Mouse (Mus musculus) hindbrain, postnatal 0 days (tissue): Measurements from ENCODE around the gene Srrm1. TPM values are rescaled to one million over a fixed set of nuclear protein-coding genes. Genes with fewer than 3 reads are reported as not detected.

ENCODE experiments used
- ATAC-seq: fragments of 200-750 bp; cut with Nextera tagmentation; 2 replicates; pipeline ENCODE4 v1.8.0; 2017; ENCODE audit warnings: mild to moderate bottlenecking, moderate TSS enrichment, moderate library complexity
- DNase-seq: peaks from one replicate; pipeline ENCODE4 v3.0.0-alpha.2; 2015; ENCODE audit warnings: low spot score
- H3K27ac ChIP-seq: fragments of 300-500 bp; sonication (generic); 2 replicates; pipeline ENCODE4 v1.5.1; 2014; ENCODE audit warnings: mild to moderate bottlenecking
- H3K27me3 ChIP-seq: fragments of 300-500 bp; sonication (generic); 2 replicates; pipeline ENCODE4 v1.6.1; 2014; ENCODE audit warnings: low read length, mixed read lengths; ENCODE audit not compliant: insufficient read depth
- H3K36me3 ChIP-seq: fragments of 300-500 bp; sonication (generic); 2 replicates; pipeline ENCODE4 v1.6.1; 2014; ENCODE audit warnings: low read length, mixed read lengths; ENCODE audit not compliant: insufficient read depth
- H3K4me1 ChIP-seq: fragments of 300-500 bp; sonication (generic); 2 replicates; pipeline ENCODE4 v1.6.1; 2014; ENCODE audit warnings: antibody characterized with exemption, low read length, mixed read lengths; ENCODE audit not compliant: insufficient read depth
- H3K4me2 ChIP-seq: fragments of 300-500 bp; sonication (generic); 2 replicates; pipeline ENCODE4 v1.6.1; 2014; ENCODE audit warnings: low read depth, mild to moderate bottlenecking, low read length, moderate library complexity, mixed read lengths
- H3K4me3 ChIP-seq: fragments of 300-500 bp; sonication (generic); 2 replicates; pipeline ENCODE4 v1.5.1; 2014; ENCODE audit warnings: low read length
- H3K9ac ChIP-seq: fragments of 300-500 bp; sonication (generic); replicated peaks from 2 replicates; pipeline ENCODE4 v1.6.1; 2014; ENCODE audit warnings: mild to moderate bottlenecking, low read length, moderate library complexity, mixed read lengths
- H3K9me3 ChIP-seq: fragments of 300-500 bp; sonication (generic); 2 replicates; pipeline ENCODE4 v1.6.1; 2016; ENCODE audit warnings: low read length, mixed read lengths
- CTCF ChIP-seq: IDR thresholded peaks from 2 replicates; pipeline ENCODE4 v1.5.1; 2016; ENCODE audit warnings: antibody characterized with exemption, control low read depth, low read depth
- WGBS: fragments of 180-500 bp; shearing (Covaris S2); extraction: QIAGEN DNeasy Blood & Tissue Kit; methylation state at CpG from one replicate; pipeline ENCODE4 v1.1.7; 2014; 5-methylcytosine and 5-hydroxymethylcytosine counted together
- polyA plus RNA-seq: library from polyadenylated mRNA; unstranded; fragments of >200 nt; fragmentation: Nextera tagmentation; extraction: Ambion mirVana; gene quantifications from 2 replicates; pipeline ENCODE4 v1.2.1, GENCODE M21; 2015
- total RNA-seq: library from RNA; depleted of rRNA; stranded (reverse); fragments of >200 nt; gene quantifications from 2 replicates; pipeline ENCODE4 v1.2.3, GENCODE M21; 2014

Gene Srrm1
- total and polyA plus RNA-seq, 2 experiments from 2014 or later: 21.2 to 173 TPM

DNA sequence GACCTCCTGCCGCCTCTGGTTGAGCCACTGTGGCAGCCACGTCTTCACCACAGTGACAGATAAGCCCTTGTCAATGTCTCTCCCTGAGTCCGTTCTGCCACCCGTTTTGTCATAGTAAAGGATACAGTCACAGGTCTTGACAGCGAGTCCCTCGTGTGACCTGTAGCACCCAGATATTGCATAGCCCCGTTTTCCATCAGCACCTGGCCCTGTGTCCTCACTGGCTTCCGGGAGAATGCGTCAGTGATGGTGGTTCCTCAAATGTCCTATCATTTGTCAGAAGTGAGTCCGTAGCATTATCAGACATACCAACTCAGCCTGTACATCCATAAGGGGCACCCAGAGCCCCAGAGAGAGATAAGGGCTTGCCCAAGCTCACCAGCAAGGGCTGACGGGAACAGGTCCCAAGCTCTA, 38.7 kb downstream of the Srrm1 start:
- Histone ChIP-seq H3K4me1 (no peaks in the 10 kb centered on the region), H3K27ac (no peak overlapping the region), H3K36me3 (peaks cover 9% of the 10 kb centered on the region; the same call in 1 of the 2 replicates), H3K4me3 (no peak overlapping the region), H3K27me3 (no peaks in the 10 kb centered on the region), H3K9me3 (no peaks in the 10 kb centered on the region), H3K9ac (no peak overlapping the region), H3K4me2 (no peak overlapping the region)
- no peak for TF ChIP-seq CTCF
- ATAC-seq (no peak), DNase-seq (no peak)
- 86% methylated on average over 11 of the region's 11 CpGs for WGBS

DNA sequence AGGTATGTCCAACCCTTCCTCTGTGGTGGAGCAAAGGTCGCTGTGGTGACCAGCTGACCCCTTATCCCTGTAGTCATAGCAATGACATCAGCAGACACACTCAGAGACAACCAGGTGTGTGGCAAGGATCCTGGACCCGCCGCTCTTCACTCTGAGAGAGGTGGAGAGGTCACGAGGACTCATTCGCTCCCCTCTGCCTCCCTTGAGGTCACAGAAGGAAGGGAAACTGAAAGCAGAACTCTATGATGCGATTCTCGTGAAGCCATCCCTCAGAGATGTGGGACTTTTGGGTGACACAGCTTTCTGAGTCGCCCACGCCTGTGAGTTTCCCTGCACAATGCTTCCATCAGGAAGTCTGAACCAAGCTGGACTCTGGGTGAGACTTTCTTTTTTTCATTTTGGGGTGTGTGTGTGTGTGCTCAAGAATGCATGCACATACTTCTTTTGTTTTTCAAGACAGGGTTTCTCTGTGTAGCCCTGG, 39.3 kb downstream of the Srrm1 start:
- no peaks in the 10 kb centered on the region for H3K27me3 ChIP-seq
- H3K36me3 ChIP-seq: peaks cover 9% of the 10 kb centered on the region; the same call in 1 of the 2 replicates
- TF ChIP-seq CTCF: no peak
- no peaks in the 10 kb centered on the region for H3K4me1 ChIP-seq
- no peak overlapping the region for H3K4me3 ChIP-seq
- ATAC-seq (no peak), DNase-seq (no peak)
- H3K9me3 ChIP-seq: no peaks in the 10 kb centered on the region
- H3K4me2 ChIP-seq: no peak overlapping the region
- no peak overlapping the region for H3K9ac ChIP-seq
- 82% methylated on average over 9 of the region's 9 CpGs for WGBS
- no peak overlapping the region for H3K27ac ChIP-seq

DNA sequence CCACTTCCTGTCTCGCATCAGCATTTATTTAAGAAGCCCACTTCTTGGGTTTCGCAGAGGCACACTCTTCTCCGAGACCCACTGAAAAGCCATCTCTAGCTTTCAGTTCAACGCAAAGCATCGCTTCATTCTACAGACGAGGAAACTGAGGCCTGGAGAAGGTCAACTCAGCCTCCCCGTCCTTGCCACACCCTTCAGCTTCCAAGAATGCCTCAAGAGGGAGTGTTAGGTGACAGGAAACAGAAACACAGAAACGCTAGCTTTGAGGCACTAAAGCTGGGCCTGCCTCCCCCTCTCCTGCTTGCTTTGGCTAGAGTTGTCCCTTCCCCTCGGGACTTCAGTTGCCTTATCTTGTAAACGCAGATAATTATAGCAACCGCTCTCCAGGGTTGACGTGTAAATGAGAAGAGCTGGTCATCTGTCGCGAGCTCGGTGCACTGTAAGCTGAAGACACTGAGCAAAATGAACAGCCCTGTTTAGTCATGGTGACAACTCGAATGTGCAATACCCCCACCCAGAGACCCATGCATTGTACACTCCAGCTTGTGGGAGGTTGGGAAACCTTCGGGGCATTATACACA, 39.9 kb downstream of the Srrm1 start:
- Histone ChIP-seq H3K4me3 (no peak overlapping the region), H3K36me3 (peaks cover 4% of the 10 kb centered on the region; the same call in 1 of the 2 replicates), H3K9ac (no peak overlapping the region), H3K4me1 (no peaks in the 10 kb centered on the region), H3K9me3 (no peaks in the 10 kb centered on the region), H3K27ac (no peak overlapping the region), H3K4me2 (no peak overlapping the region), H3K27me3 (no peaks in the 10 kb centered on the region)
- no peak for DNase-seq
- 58% methylated on average over 17 of the region's 17 CpGs for WGBS
- ATAC-seq: no peak
- no peak for TF ChIP-seq CTCF

DNA sequence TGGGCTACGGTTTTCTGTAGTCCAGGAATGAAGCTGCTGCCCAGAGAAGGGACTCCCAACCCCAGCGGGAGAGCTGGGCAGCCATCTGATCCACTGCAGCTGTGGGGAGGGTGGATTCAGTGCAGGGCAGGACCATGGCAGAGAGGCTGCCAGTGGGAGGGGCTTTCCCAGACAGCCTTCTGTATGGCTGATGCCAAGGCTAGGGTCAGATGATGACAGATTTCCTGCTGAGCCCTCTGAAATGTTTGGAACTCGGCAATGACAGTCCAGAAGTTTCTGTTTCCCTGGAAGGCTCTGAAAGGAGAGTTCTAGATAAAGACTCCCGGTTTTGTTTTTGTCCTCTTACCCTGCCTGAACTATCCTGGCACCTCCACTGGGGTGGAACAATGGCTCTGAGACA, 40.4 kb downstream of the Srrm1 start:
- DNase-seq: peak; percentile 74

DNA sequence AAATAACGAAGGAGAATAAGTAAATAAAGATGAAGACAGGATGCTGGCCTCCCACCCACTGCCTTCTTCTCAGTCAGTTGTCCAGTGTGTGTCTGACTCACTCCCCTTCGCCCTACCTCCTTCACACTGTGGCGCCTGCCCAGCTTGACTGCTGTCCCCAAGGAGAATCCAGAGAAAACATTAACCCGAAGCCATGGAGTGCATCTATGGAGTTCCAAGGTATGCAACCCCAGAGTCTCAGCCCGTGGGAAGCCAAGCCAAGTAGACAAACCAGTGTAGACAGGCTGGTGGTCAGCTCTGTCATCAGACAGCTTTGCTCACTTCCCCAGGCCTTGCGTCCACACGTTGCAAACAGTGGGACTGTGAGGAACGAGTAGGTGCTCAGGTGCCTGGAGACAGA, 42.8 kb downstream of the Srrm1 start:
- no peak overlapping the region for H3K4me2 ChIP-seq
- no peaks in the 10 kb centered on the region for H3K9me3 ChIP-seq
- no peaks in the 10 kb centered on the region for H3K27me3 ChIP-seq
- DNase-seq (no peak), ATAC-seq (no peak)
- no peaks in the 10 kb centered on the region for H3K4me1 ChIP-seq
- no peak overlapping the region for H3K27ac ChIP-seq
- 79% methylated on average over 8 of the region's 8 CpGs for WGBS
- H3K9ac ChIP-seq: no peak overlapping the region
- H3K4me3 ChIP-seq: no peak overlapping the region
- TF ChIP-seq CTCF: no peak
- peaks cover 4% of the 10 kb centered on the region; the same call in 1 of the 2 replicates for H3K36me3 ChIP-seq

More for the DNA sequence above, 40.4 kb downstream of the Srrm1 start:
- ATAC-seq: peak; percentile 89
- peaks cover 4% of the 10 kb centered on the region; the same call in 1 of the 2 replicates for H3K36me3 ChIP-seq
- no peak for TF ChIP-seq CTCF
- no peaks in the 10 kb centered on the region for H3K4me1 ChIP-seq
- no peak overlapping the region for H3K4me2 ChIP-seq
- H3K27ac ChIP-seq: no peak overlapping the region
- no peaks in the 10 kb centered on the region for H3K27me3 ChIP-seq
- no peak overlapping the region for H3K9ac ChIP-seq
- no peaks in the 10 kb centered on the region for H3K9me3 ChIP-seq
- no peak overlapping the region for H3K4me3 ChIP-seq
- WGBS: 22% methylated on average over 4 of the region's 4 CpGs

DNA sequence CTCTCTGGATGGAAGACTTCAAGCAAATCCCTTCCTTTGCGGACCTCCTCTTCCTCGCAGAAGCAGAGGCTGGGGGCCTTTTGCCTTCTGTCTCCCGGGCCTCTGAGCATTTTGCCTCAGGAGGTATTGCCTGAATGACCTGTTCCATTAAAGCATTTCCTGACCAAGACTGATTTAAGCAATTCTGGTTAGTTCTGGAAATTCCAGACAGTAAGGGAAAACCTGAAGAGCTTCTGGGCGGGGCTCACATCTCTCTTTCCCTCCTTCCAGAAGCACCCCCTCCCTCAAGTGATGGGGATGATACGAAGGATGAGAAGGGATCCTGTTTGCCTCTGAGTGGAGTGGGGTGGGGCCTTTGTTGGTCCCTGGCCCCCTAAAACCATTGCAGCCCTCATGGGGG, 43.4 kb downstream of the Srrm1 start:
- no peak overlapping the region for H3K27ac ChIP-seq
- TF ChIP-seq CTCF: no peak
- H3K4me1 ChIP-seq: no peaks in the 10 kb centered on the region
- H3K27me3 ChIP-seq: no peaks in the 10 kb centered on the region
- H3K4me2 ChIP-seq: no peak overlapping the region
- H3K9me3 ChIP-seq: no peaks in the 10 kb centered on the region
- 73% methylated on average over 5 of the region's 5 CpGs for WGBS
- no peaks in the 10 kb centered on the region for H3K36me3 ChIP-seq
- DNase-seq: no peak
- no peak overlapping the region for H3K9ac ChIP-seq
- H3K4me3 ChIP-seq: no peak overlapping the region
- ATAC-seq: no peak

DNA sequence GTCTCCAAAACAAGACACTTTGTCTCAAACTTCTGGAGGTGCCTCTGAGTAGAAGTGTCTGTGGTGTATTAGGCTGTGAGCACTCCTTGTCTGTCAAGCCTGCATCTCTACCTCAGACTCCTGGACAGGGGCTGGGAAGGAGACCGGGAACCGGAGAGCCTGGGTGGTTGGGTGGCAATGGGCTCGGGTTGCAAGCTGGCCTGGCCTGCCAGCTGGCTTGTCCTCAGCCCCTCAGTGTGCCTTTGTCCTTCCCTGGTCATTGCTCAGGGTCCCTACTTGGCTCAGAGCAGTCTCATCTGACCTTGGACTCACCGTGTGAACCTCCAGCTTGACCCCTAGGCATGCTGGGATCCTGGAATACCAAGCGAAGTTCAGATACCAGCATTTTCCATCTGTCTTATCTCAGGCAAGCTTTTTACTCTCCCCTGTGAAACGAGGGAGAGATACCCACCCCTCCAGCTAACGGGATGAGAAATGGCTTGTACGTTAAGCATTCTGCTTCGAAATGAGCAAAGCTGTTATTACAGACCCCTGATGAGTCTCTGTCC, 43.9 kb downstream of the Srrm1 start:
- Histone ChIP-seq H3K9ac (no peak overlapping the region), H3K9me3 (no peaks in the 10 kb centered on the region), H3K4me3 (no peak overlapping the region), H3K4me2 (no peak overlapping the region), H3K4me1 (no peaks in the 10 kb centered on the region), H3K27ac (no peak overlapping the region), H3K27me3 (no peaks in the 10 kb centered on the region), H3K36me3 (no peaks in the 10 kb centered on the region)
- DNase-seq: no peak
- 69% methylated on average over 9 of the region's 9 CpGs for WGBS
- no peak for ATAC-seq
- no peak for TF ChIP-seq CTCF
